Mouse (Mus musculus) heart, postnatal 36 days (tissue): ENCODE measurements around the gene Plekhj1. TPM values are rescaled to one million over a fixed set of nuclear protein-coding genes. Genes with fewer than 3 reads are reported as not detected.
A peak's percentile ranks its signal among the peaks of the same experiment; 100 is the strongest.
"Not testable (repeated sequence)": the region's sequence is repeated elsewhere in the genome, so short reads cannot be mapped to it uniquely, and the experiment has no call there.

Experiments used
- DNase-seq, 2 experiments: peaks; one replicate each; pipeline ENCODE4 v3.0.0; 2021 to 2022
- intact Hi-C: fragments of 180-260 bp; cut with DNase I; formaldehyde crosslinking; loops from one replicate; pipeline ENCODE4 v1.15.1; 2025
- total RNA-seq, 2 experiments: library from RNA; stranded (reverse); gene quantifications; 2 replicates each; pipeline ENCODE4 v1.2.3; 2021

The Plekhj1 gene
- 10 to 100 TPM; 29.3 to 31.3 TPM for total RNA-seq

GRCm38 (mm10) chr10:80798150-80799006, at the start of gene Plekhj1, which contains the start of gene Sf3a2:
Plekhj1 (minus strand) TSS chr10:80798626.
Sf3a2 (plus strand) TSS chr10:80798198.
- intact Hi-C loops, result no loop called here
- DNase-seq, result peak; percentile 97 to 99

GRCm38 (mm10) chr10:80845732-80846131, 47.3 kb upstream of the Plekhj1 start:
- intact Hi-C loops, result no loop called here

GRCm38 (mm10) chr10:80845055-80845693, 46.7 kb upstream of the Plekhj1 start:
- intact Hi-C loops, result no loop called here
- DNase-seq, result no peak

More at GRCm38 (mm10) chr10:80845732-80846131, 47.3 kb upstream of the Plekhj1 start:
- DNase-seq, result no peak

- no peak for DNase-seq
- intact Hi-C loops, result no loop called here
Observed at GRCm38 (mm10) chr10:80843931-80844547, 45.6 kb upstream of the Plekhj1 start, which contains the start of gene Lingo3. Lingo3 (minus strand) TSS chr10:80844039.

DNA sequence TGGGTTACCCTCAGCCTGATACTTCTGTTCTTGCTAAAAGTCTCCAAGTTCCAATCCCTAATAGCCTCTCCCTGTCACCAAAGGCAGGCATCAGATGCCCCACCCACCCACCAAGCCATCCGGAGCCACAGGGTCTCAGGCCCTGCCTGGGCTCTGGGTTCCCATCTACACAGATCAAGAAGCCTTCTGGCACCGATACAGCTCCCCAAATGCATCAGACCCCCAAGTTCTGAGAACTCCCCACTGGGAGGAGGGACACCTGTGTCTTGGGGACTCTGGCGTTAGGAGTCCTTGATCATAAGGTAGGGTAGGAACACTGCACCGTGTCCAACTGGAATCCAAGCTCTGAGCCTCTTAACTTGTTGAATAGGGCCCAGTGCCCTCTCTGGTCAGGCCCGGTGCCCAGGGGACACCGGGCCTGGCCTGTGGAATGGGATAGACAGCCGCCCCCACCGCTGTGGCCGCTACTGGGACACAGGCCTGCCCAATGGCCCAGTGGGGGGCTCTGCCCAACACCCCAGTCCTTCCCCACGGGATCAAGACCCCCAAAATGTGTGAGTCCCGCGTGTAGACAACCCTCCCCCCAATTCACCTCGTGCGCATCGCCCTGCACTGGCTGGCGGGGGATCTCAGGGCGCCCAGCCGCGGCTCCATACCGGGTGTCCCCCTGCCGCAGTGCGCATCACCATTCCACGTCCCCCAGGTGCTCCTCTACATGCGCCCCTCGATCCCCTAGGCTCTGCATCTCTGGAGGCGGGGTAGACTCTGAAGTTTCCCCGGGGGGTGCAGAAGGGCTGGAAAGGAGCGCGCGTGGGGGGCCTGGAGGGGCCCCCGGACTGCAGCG, 44.9 kb upstream of the Plekhj1 start:
- no peak for DNase-seq
- intact Hi-C loops, result no loop called here

GRCm38 (mm10) chr10:80842334-80842733, 43.9 kb upstream of the Plekhj1 start:
- DNase-seq, result no peak
- intact Hi-C loops, result no loop called here

GRCm38 (mm10) chr10:80841685-80842084, 43.3 kb upstream of the Plekhj1 start:
- intact Hi-C loops, result no loop called here
- DNase-seq, result no peak

GRCm38 (mm10) chr10:80839848-80840247, 41.4 kb upstream of the Plekhj1 start:
- no peak for DNase-seq
- intact Hi-C loops, result no loop called here

DNA sequence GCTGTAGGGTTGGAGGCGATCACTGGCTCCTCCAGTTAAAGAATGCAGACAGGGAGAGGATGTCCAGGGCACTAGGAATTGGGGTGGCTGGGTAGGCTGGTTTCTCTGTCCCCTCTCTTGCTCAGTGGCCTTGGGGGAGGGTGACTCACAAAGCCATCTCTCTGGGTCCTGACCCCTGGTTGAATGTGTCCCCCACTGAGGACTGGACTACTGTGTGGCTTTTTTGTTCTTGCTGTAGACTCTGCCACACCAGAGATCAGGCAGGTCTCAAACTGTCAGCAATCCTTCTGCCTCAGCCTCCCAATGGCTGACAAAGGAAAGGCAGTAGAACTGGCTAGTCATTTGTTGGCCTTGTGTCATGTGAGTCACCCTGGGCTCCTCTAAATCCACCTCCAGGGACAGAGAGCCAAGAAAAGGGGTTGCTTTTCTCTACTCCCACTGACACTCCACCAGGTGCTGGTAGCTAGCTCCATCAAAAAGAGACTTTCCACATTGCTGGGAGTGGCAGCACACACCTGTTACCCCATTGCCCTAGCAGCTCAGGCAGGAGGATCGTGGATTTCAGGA, 40.0 kb upstream of the Plekhj1 start:
- no peak for DNase-seq
- intact Hi-C loops, result no loop called here

GRCm38 (mm10) chr10:80837827-80838226, 39.4 kb upstream of the Plekhj1 start:
- intact Hi-C loops, result no loop called here
- peak in 1 of 2 experiments; percentile 33 for DNase-seq

DNA sequence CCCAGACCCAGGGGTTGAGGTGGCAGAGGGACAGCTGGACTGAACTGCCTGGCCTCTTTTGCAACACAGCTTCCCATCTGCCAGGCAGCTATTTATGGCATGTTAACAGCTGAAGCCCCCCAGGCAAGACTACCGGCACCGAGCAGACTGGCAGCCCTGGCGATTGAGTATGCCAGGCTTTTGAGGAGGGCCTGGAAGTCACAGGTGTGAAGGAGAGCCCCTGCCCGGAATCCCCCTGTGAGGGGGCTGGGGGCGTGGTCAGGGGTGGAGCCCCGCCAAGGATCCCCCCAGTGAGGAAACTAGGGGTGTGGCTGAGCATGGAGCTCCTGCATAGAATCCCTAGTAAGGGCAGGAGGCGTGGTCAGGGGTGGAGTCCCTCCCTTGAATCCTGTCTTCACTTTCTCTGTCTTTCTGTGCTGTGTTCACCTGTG, 38.5 kb upstream of the Plekhj1 start:
- no peak for DNase-seq
- intact Hi-C loops, result no loop called here

- intact Hi-C loops, result no loop called here
- no peak for DNase-seq
Observed at GRCm38 (mm10) chr10:80835617-80836016, 37.2 kb upstream of the Plekhj1 start.

DNA sequence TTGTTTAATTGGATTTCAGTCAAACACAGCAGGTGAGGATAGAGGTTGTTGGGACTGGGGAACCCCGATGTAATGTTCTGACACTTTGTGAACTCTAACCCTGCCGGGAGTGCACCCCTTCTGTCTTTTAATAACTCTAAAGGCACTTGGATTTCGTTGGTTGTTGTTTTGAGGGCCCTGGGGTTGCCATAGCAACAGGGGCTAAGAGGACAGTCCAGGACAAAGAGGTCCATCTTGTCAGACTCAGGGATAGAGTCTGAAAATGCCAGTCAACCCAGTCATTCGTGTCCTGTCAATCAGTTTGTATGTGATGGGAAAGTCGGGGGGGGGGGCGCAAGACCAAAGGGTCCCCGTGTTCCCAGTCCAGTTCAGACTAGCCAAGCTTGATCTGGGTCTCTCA, 34.4 kb upstream of the Plekhj1 start:
- intact Hi-C loops, result no loop called here
- DNase-seq, result no peak

DNA sequence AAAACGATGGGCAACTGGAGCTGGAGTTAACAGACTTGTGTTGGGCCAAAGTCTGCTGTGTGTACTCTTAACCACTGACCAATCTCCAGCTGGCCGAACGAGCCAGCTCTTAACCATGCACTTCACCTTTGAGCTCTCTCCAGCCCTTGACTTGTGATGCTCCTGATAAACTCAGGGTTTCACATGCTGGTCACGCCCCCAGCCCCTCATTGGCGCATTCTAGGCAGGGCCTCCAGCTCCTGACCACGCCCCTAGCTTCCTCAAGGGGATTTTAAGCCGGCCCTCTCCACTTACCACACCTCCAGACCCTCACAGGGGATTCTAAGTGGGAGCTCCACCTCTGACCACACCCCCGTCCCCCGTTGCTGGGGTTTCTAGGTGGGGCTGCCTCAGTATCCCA, 32.7 kb upstream of the Plekhj1 start:
- DNase-seq, result peak in 1 of 2 experiments; percentile 29
- intact Hi-C loops, result loop anchor here (2.0 kb wide), 1 partner anchor 22 kb away; no protein-coding TSS in a partner anchor

GRCm38 (mm10) chr10:80829359-80830278, 31.2 kb upstream of the Plekhj1 start:
- intact Hi-C loops, result loop anchor here (2.0 to 5.0 kb wide), 2 partner anchors 23 to 168 kb away; no protein-coding TSS in a partner anchor
- DNase-seq, result no peak

DNA sequence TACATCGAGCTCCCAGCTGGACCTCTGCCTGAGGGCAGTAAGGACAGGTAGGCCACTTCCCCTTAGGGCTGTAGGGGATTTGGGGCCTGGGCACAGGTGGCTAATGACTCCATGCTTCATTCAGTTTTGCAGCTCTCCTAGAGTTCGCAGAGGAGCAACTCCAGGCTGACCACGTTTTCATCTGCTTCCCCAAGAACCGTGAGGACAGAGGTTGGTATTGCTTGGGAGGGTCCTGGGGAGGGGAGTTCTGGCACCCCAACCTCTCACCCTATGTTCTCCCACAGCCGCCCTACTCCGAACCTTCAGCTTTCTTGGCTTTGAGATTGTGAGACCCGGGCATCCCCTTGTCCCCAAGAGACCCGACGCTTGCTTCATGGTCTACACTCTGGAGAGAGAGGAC, 30.2 kb upstream of the Plekhj1 start:
- DNase-seq, result not testable (repeated sequence)
- intact Hi-C loops, result loop anchor here (5.0 kb wide), 1 partner anchor 169 kb away; no protein-coding TSS in a partner anchor

GRCm38 (mm10) chr10:80827870-80828420, 29.5 kb upstream of the Plekhj1 start:
- DNase-seq, result no peak
- intact Hi-C loops, result loop anchor here (2.0 to 5.0 kb wide), 2 partner anchors 27 to 169 kb away; no protein-coding TSS in a partner anchor
